Comparison of ENCODE assay signal across 9 mouse cellular contexts in the genomic region with DNA sequence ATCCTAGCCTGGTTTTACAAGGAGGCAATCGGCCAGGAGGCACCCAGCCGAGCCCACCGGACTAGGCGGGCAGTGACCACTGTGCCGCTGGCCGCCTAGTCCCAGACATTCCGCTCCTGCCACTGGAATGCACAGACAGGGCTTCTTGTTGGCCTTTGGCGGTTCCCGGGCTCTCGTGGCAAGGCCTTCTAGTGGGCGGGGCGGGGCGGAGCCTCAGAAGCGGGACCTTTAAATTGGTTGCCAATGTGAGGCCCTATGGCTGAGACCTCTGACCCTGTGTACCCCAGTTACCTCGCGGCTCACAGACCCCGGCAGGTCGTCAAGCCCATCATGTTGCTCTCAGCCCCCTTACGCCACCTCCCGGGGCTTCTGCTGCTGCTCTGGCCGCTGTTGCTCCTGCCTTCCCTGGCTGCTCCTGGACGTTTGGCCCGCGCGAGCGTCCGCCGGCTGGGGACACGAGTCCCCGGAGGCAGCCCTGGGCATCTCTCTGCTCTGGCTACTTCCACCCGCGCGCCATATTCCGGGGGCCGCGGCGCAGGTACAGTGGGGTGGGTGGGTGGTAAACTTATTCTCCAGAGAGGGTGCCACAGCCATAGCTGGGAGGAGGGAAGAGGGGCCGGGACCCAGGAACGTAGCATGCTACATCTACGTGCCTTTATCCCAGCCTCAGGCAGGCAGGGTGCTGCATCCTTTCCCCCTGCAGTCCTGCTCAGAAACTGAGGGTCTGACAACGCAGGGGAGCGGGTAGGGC. TPM values are rescaled to one million over a fixed set of nuclear protein-coding genes. Genes with fewer than 3 reads are reported as not detected.
DNase-seq lines count a peak whose midpoint lies in the region; ATAC-seq and TF ChIP-seq lines count a peak whose summit lies in the region.
"Had no signal": no experiment of that assay in that cellular context is flagged by ENCODE, and none has a peak within 500 bp of the region (broad histone marks: within the 10 kb centered on the region; RNA-seq: fewer than 3 reads in every experiment).

A gene (plus strand): TSS at position 216 of the 751 bp plus-strand sequence.

- no peaks in the 10 kb centered on the region for H3K36me3 ChIP-seq in hindbrain, embryonic 16.5 days (ENCODE audit: control insufficient read depth, insufficient read depth, low read length)
- no peaks in the 10 kb centered on the region for H3K36me3 ChIP-seq in limb, embryonic 15.5 days
- H3K36me3 ChIP-seq in midbrain, embryonic 13.5 days, result no peaks in the 10 kb centered on the region

- no peaks in the 10 kb centered on the region for H3K9me3 ChIP-seq in hindbrain, embryonic 16.5 days (ENCODE audit: control insufficient read depth, low read length)
- H3K9me3 ChIP-seq in limb, embryonic 15.5 days, result no peaks in the 10 kb centered on the region
- H3K9me3 ChIP-seq in midbrain, embryonic 13.5 days, result no peaks in the 10 kb centered on the region

- peak within 1 kb of the TSS; percentile 100 for H3K4me2 ChIP-seq in hindbrain, embryonic 16.5 days (ENCODE audit: low read length)
- peak within 1 kb of the TSS; percentile 97 for H3K4me2 ChIP-seq in limb, embryonic 15.5 days
- H3K4me2 ChIP-seq in midbrain, embryonic 13.5 days (replicated peaks), result peak within 1 kb of the TSS; percentile 95

- H3K4me3 ChIP-seq in cortical plate, adult 2 months (ENCODE audit: insufficient read depth, low read length), result peak within 1 kb of the TSS; percentile 25
- peak within 1 kb of the TSS; percentile 54 for H3K4me3 ChIP-seq in hindbrain, embryonic 16.5 days (ENCODE audit: low read length)
- peak within 1 kb of the TSS; percentile 48 for H3K4me3 ChIP-seq in limb, embryonic 15.5 days
- H3K4me3 ChIP-seq in midbrain, embryonic 13.5 days (replicated peaks), result peak within 1 kb of the TSS; percentile 47

- intact Hi-C loops in gastrocnemius, postnatal 14 days (cut with DNase I; ENCODE audit: low total_unique reads), result no loop called here

- no peaks in the 10 kb centered on the region for H3K4me1 ChIP-seq in cortical plate, adult 2 months (ENCODE audit: control insufficient read depth, insufficient read depth, low read length)
- H3K4me1 ChIP-seq in hindbrain, embryonic 16.5 days (ENCODE audit: control insufficient read depth, insufficient read depth, low read depth, low read length), result peaks cover 7% of the 10 kb centered on the region
- H3K4me1 ChIP-seq in limb, embryonic 15.5 days, result peaks cover 11% of the 10 kb centered on the region
- peaks cover 10% of the 10 kb centered on the region for H3K4me1 ChIP-seq in midbrain, embryonic 13.5 days (replicated peaks)

- H3K9ac ChIP-seq in hindbrain, embryonic 16.5 days (ENCODE audit: low read depth, low read length), result peak within 1 kb of the TSS; percentile 66
- H3K9ac ChIP-seq in limb, embryonic 15.5 days, result peak within 1 kb of the TSS; percentile 37
- peak within 1 kb of the TSS; percentile 68 for H3K9ac ChIP-seq in midbrain, embryonic 13.5 days (replicated peaks)

- TF ChIP-seq CTCF in cortical plate, adult 2 months (IDR thresholded peaks at IDR 0.05; ENCODE audit: extremely low read depth, insufficient read depth, low read length), result no peak

- peak; percentile 52 for DNase-seq in ovary, adult 18-20 months (ENCODE audit: low spot score)
- DNase-seq in ovary, postnatal 10 days (ENCODE audit: low spot score), result no peak
- peak; percentile 80 for DNase-seq in gastrocnemius, postnatal 14 days
- DNase-seq in spleen, postnatal 4 days (ENCODE audit: low spot score in 2 of 2), result peak; percentile 42 to 74

- peak; percentile 85 for ATAC-seq in hindbrain, embryonic 16.5 days
- peak; percentile 72; the same call in 1 of the 2 replicates for ATAC-seq in limb, embryonic 15.5 days (ENCODE audit: insufficient number of reproducible peaks, low FRiP score, low TSS enrichment, low read depth)
- peak; percentile 85 for ATAC-seq in midbrain, embryonic 13.5 days

- TF ChIP-seq POLR2A in cortical plate, adult 2 months (IDR thresholded peaks at IDR 0.05; ENCODE audit: extremely low read depth, insufficient read depth, low read length), result no peak

- WGBS in hindbrain, embryonic 16.5 days, result 1% methylated on average over 42 of the region's 42 CpGs
- 1% methylated on average over 42 of the region's 42 CpGs for WGBS in limb, embryonic 15.5 days
- WGBS in midbrain, embryonic 13.5 days, result 1% methylated on average over 42 of the region's 42 CpGs

- H3K27me3 ChIP-seq in hindbrain, embryonic 16.5 days (replicated peaks; ENCODE audit: control insufficient read depth, insufficient read depth, low read length), result no peaks in the 10 kb centered on the region
- 0 out of 2 replicates have a peak, but pooled peaks cover 4% of the 10 kb centered on the region for H3K27me3 ChIP-seq in limb, embryonic 15.5 days
- H3K27me3 ChIP-seq in midbrain, embryonic 13.5 days, result peaks cover 15% of the 10 kb centered on the region

- no peak within 1 kb of the TSS for H3K27ac ChIP-seq in cortical plate, adult 2 months (ENCODE audit: insufficient read depth, low read length)
- no peak within 1 kb of the TSS for H3K27ac ChIP-seq in hindbrain, embryonic 16.5 days (ENCODE audit: low read depth, low read length)
- H3K27ac ChIP-seq in limb, embryonic 15.5 days, result peak within 1 kb of the TSS; percentile 71
- H3K27ac ChIP-seq in midbrain, embryonic 13.5 days, result no peak within 1 kb of the TSS

RNA-seq across cellular contexts. Expression of the gene that starts here (rescaled TPM):
- 0.04 and 0.08 TPM in 2 replicates for polyA plus RNA-seq in cortical plate, adult 2 months (2012; rRNA removed)
- under 1 TPM; 0.64 to 0.70 TPM for total RNA-seq in gastrocnemius, postnatal 14 days (2021)
- polyA plus RNA-seq in hindbrain, embryonic 16.5 days (2015; fragmentation: Nextera tagmentation; extraction: Ambion mirVana), result 0.24 and 0.80 TPM in 2 replicates
- 62.4 and 62.7 TPM in 2 replicates for polyA plus RNA-seq in limb, embryonic 15.5 days (2015; fragmentation: Nextera tagmentation; extraction: Ambion mirVana)
- 0.16 and 0.17 TPM in 2 replicates for polyA plus RNA-seq in midbrain, embryonic 13.5 days (2015; fragmentation: Nextera tagmentation; extraction: Ambion mirVana)
- total RNA-seq: left cerebral cortex, postnatal 36 days had no signal

Comparison
In these comparisons a context has a peak if more than half of its experiments do, and no peak if none do; other contexts are left out.
1. RNA of the gene that starts here (polyA plus RNA-seq): 62.4 to 62.7 TPM in limb, embryonic 15.5 days; 0.24 to 0.80 TPM in hindbrain, embryonic 16.5 days, 0.16 to 0.17 TPM in midbrain, embryonic 13.5 days and 0.04 to 0.08 TPM in cortical plate, adult 2 months; every median in the first group is over 10 times any median in the second.
2. Peak in DNase-seq in gastrocnemius, postnatal 14 days; RNA of the gene not detected or under 1 TPM.
3. Peak in ATAC-seq, H3K4me3 ChIP-seq, H3K9ac ChIP-seq and H3K4me2 ChIP-seq in hindbrain, embryonic 16.5 days; RNA of the gene not detected or under 1 TPM.
4. Peak in ATAC-seq, H3K4me3 ChIP-seq, H3K9ac ChIP-seq and H3K4me2 ChIP-seq in midbrain, embryonic 13.5 days; RNA of the gene not detected or under 1 TPM.
5. Peak in every context shown above with its lines, with median percentiles within 50 percentile points of each other: H3K4me3 ChIP-seq, ATAC-seq, H3K4me2 ChIP-seq and H3K9ac ChIP-seq.